Mouse (Mus musculus) hindbrain, embryonic 16.5 days (tissue): ENCODE results near the gene Gm45234. TPM values are rescaled to one million over a fixed set of nuclear protein-coding genes. Genes with fewer than 3 reads are reported as not detected.

ENCODE experiments used
- ATAC-seq: fragments of 200-750 bp; cut with Nextera tagmentation; 2 replicates; pipeline ENCODE4 v1.8.0; 2017; ENCODE audit warnings: moderate TSS enrichment, moderate library complexity
- H3K27ac ChIP-seq: fragments of 300-500 bp; sonication (generic); 2 replicates; pipeline ENCODE4 v1.5.1; 2014; ENCODE audit warnings: low read depth, mild to moderate bottlenecking, control low read depth, low read length, moderate library complexity
- H3K27me3 ChIP-seq: fragments of 300-500 bp; sonication (generic); replicated peaks from 2 replicates; pipeline ENCODE4 v1.6.1; 2014; ENCODE audit warnings: low read length; ENCODE audit not compliant: control insufficient read depth, insufficient read depth
- H3K36me3 ChIP-seq: fragments of 300-500 bp; sonication (generic); 2 replicates; pipeline ENCODE4 v1.6.1; 2014; ENCODE audit warnings: mild to moderate bottlenecking, low read length, moderate library complexity, mixed read lengths; ENCODE audit not compliant: control insufficient read depth, insufficient read depth
- H3K4me1 ChIP-seq: fragments of 300-500 bp; sonication (generic); 2 replicates; pipeline ENCODE4 v1.6.1; 2014; ENCODE audit warnings: low read depth, low read length; ENCODE audit not compliant: control insufficient read depth, insufficient read depth
- H3K4me2 ChIP-seq: fragments of 300-500 bp; sonication (generic); 2 replicates; pipeline ENCODE4 v1.6.1; 2014; ENCODE audit warnings: mild to moderate bottlenecking, low read length, control low read depth, moderate library complexity
- H3K4me3 ChIP-seq: fragments of 300-500 bp; sonication (generic); 2 replicates; pipeline ENCODE4 v1.5.1; 2014; ENCODE audit warnings: mild to moderate bottlenecking, low read length, control low read depth, moderate library complexity
- H3K9ac ChIP-seq: fragments of 300-500 bp; sonication (generic); 2 replicates; pipeline ENCODE4 v1.6.1; 2014; ENCODE audit warnings: low read depth, mild to moderate bottlenecking, control low read depth, low read length, moderate library complexity
- H3K9me3 ChIP-seq: fragments of 300-500 bp; sonication (generic); 2 replicates; pipeline ENCODE4 v1.6.1; 2014; ENCODE audit warnings: mild to moderate bottlenecking, low read length, moderate library complexity; ENCODE audit not compliant: control insufficient read depth
- WGBS: fragments of 180-500 bp; shearing (Covaris S2); extraction: QIAGEN DNeasy Blood & Tissue Kit; methylation state at CpG from one replicate; pipeline ENCODE4 v1.1.7; 2014; 5-methylcytosine and 5-hydroxymethylcytosine counted together
- polyA plus RNA-seq: library from polyadenylated mRNA; unstranded; fragments of >200 nt; fragmentation: Nextera tagmentation; extraction: Ambion mirVana; gene quantifications from 2 replicates; pipeline ENCODE4 v1.2.1, GENCODE M21; 2015

Gm45234 gene
- polyA plus RNA-seq, 1 experiment from 2014 or later, result not detected

GRCm38 (mm10) chr6:124789519-124789918 is 33.7 kb upstream of the Gm45234 start:
- H3K9me3 ChIP-seq, result no peaks in the 10 kb centered on the region
- H3K27me3 ChIP-seq, result no peaks in the 10 kb centered on the region
- ATAC-seq, result no peak
- no peak overlapping the region for H3K4me2 ChIP-seq
- no peak overlapping the region for H3K27ac ChIP-seq
- no peaks in the 10 kb centered on the region for H3K36me3 ChIP-seq
- 81% methylated on average over 4 of the region's 4 CpGs for WGBS
- no peak overlapping the region for H3K9ac ChIP-seq
- H3K4me3 ChIP-seq, result no peak overlapping the region
- H3K4me1 ChIP-seq, result no peaks in the 10 kb centered on the region; the same call in 1 of the 2 replicates

DNA sequence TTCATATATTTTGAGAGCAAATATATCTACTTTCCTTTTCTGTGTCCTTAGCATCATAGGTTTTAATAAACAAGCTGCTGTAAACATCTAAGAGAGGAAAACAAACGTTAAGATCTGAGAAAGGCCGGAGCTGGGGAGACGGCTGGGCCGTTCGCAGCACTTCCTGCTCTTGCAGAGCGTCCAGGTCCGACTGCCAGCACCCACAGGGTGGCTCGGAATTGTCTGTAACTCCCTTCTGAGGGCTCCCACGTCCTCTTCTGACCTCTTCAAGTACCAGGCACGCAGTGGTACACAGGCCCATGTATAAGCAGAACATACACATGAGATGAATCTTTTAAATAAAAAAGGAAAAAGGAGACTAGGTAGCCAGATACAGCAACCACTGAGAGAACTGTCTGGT is 31.9 kb upstream of the Gm45234 start:
- Histone ChIP-seq H3K27me3 (no peaks in the 10 kb centered on the region), H3K9me3 (no peaks in the 10 kb centered on the region), H3K9ac (no peak overlapping the region), H3K27ac (no peak overlapping the region), H3K4me2 (no peak overlapping the region), H3K36me3 (no peaks in the 10 kb centered on the region), H3K4me3 (no peak overlapping the region), H3K4me1 (no peaks in the 10 kb centered on the region; the same call in 1 of the 2 replicates)
- no peak for ATAC-seq
- WGBS, result 79% methylated on average over 10 of the region's 10 CpGs

DNA sequence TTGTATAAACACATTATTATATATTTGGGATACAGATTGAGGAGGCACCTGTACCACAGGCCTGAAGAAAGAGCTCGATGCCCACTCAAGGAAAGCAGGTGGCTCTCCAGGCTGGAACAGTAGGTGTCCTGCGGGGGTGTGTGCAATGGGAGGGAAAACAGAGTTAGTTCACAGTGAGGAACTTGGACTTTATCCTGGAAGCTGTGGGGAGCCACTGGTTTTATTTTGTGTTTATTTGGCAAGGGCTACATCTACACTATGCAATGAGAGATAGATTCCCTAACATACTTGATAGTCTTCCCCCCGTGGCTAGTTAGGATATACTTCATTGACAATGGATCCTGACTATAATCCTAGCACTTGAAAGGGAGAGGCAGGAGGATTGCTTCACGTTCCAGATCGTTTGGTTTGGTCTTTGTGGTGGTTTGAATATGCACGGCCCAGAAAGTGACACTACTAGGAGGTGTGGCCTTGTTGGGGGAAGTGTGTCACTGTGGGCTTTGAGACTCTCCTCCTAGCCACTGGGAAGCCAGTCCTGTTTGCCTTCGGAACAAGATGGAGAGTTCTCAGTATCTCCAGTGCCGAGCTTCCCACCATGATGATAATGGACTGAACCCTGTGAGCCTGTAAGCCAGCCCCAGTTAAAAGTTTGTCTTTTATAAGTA is 31.1 kb upstream of the Gm45234 start:
- Histone ChIP-seq H3K4me3 (no peak overlapping the region), H3K4me1 (no peaks in the 10 kb centered on the region; the same call in 1 of the 2 replicates), H3K9me3 (no peaks in the 10 kb centered on the region), H3K36me3 (no peaks in the 10 kb centered on the region), H3K27ac (no peak overlapping the region), H3K4me2 (no peak overlapping the region), H3K9ac (no peak overlapping the region), H3K27me3 (no peaks in the 10 kb centered on the region)
- no peak for ATAC-seq
- 46% methylated on average over 8 of the region's 8 CpGs for WGBS

GRCm38 (mm10) chr6:124782436-124782835 is 26.6 kb upstream of the Gm45234 start:
- 15% methylated on average over 6 of the region's 6 CpGs for WGBS
- Histone ChIP-seq H3K36me3 (no peaks in the 10 kb centered on the region), H3K27me3 (no peaks in the 10 kb centered on the region), H3K4me1 (peaks cover 8% of the 10 kb centered on the region), H3K27ac (no peak overlapping the region), H3K9me3 (no peaks in the 10 kb centered on the region), H3K4me2 (no peak overlapping the region), H3K4me3 (no peak overlapping the region), H3K9ac (no peak overlapping the region)
- ATAC-seq, result no peak

GRCm38 (mm10) chr6:124780917-124781316 is 25.1 kb upstream of the Gm45234 start:
- H3K27me3 ChIP-seq, result no peaks in the 10 kb centered on the region
- no peaks in the 10 kb centered on the region for H3K9me3 ChIP-seq
- H3K4me1 ChIP-seq, result peaks cover 8% of the 10 kb centered on the region
- H3K27ac ChIP-seq, result no peak overlapping the region
- H3K36me3 ChIP-seq, result no peaks in the 10 kb centered on the region
- WGBS, result 87% methylated on average over 7 of the region's 7 CpGs
- no peak overlapping the region for H3K4me2 ChIP-seq
- ATAC-seq, result no peak
- H3K9ac ChIP-seq, result no peak overlapping the region
- H3K4me3 ChIP-seq, result no peak overlapping the region

DNA sequence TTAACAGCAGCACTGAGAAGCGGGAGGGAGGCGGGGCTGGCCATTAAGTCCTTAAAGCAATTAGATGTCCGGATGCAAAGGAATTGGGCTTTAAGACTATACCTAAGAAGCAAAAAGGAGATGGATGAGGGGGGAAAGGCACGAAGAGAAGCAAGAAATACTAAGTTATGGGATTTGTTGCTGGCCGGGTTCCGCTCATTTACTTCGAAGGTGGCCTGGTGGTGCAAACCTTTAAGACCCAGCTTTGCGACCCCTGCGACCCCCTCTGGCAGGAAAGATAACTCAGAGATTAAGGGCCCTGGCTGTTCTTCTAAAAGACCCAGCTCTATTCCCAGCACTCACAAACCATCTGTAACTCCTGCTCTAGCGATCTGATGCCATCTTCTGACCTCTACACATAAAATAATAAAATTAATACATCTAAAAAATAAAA is 24.2 kb upstream of the Gm45234 start:
- Histone ChIP-seq H3K9ac (peak overlapping the region; percentile 39; the same call in 1 of the 2 replicates), H3K4me3 (peak overlapping the region; percentile 40), H3K4me2 (peak overlapping the region; percentile 62), H3K36me3 (no peaks in the 10 kb centered on the region), H3K9me3 (no peaks in the 10 kb centered on the region), H3K27me3 (no peaks in the 10 kb centered on the region), H3K4me1 (peaks cover 8% of the 10 kb centered on the region), H3K27ac (no peak overlapping the region)
- peak; percentile 60; the same call in 1 of the 2 replicates for ATAC-seq
- 4% methylated on average over 10 of the region's 10 CpGs for WGBS

- H3K36me3 ChIP-seq, result no peaks in the 10 kb centered on the region
- H3K4me3 ChIP-seq, result peak within 1 kb of the TSS; percentile 40
- H3K4me1 ChIP-seq, result peaks cover 8% of the 10 kb centered on the region
- peak; percentile 53 for ATAC-seq
- H3K9ac ChIP-seq, result peak within 1 kb of the TSS; percentile 39; the same call in 1 of the 2 replicates
- no peaks in the 10 kb centered on the region for H3K9me3 ChIP-seq
- H3K27me3 ChIP-seq, result no peaks in the 10 kb centered on the region
- peak within 1 kb of the TSS; percentile 62 for H3K4me2 ChIP-seq
- 0 out of 2 replicates have a peak within 1 kb of the TSS, but pooled peaks have one; percentile 11 for H3K27ac ChIP-seq
- 2% methylated on average over 23 of the region's 23 CpGs for WGBS
Observed at GRCm38 (mm10) chr6:124779222-124779983, 23.6 kb upstream of the Gm45234 start, which contains the start of gene Lrrc23. Gene Lrrc23 (minus strand): TSS chr6:124779727.

GRCm38 (mm10) chr6:124770511-124770910 is 14.7 kb upstream of the Gm45234 start:
- H3K27me3 ChIP-seq, result no peaks in the 10 kb centered on the region
- 86% methylated on average over 15 of the region's 15 CpGs for WGBS
- no peak overlapping the region for H3K27ac ChIP-seq
- no peak overlapping the region for H3K4me2 ChIP-seq
- peaks cover 20% of the 10 kb centered on the region for H3K4me1 ChIP-seq
- H3K4me3 ChIP-seq, result no peak overlapping the region
- 0 out of 2 replicates have a peak, but pooled peaks cover 2% of the 10 kb centered on the region for H3K36me3 ChIP-seq
- no peak overlapping the region for H3K9ac ChIP-seq
- H3K9me3 ChIP-seq, result no peaks in the 10 kb centered on the region
- ATAC-seq, result no peak

DNA sequence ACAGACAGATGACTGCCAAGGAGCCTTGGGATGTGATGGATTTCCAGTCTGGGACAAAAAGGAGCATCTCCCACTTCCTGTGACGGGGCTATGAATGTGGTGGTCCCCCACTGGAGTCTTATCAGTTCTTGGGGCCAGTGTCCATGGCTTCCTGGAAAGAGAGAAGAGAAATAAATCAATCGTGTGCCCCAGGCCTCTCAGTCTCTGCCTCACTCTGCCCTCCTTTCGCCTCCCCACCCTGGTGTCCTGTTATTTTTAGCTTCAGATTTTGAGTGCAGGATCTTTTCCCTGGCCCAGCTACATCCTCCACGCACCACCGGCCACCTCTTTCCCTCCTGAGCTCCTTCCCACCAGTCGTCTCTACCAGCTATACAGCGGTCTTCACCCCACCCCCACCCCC is 14.2 kb upstream of the Gm45234 start:
- ATAC-seq, result no peak
- 0 out of 2 replicates have a peak, but pooled peaks cover 2% of the 10 kb centered on the region for H3K36me3 ChIP-seq
- H3K4me3 ChIP-seq, result peak overlapping the region; percentile 63
- peak overlapping the region; percentile 75 for H3K27ac ChIP-seq
- 55% methylated on average over 7 of the region's 7 CpGs for WGBS
- no peaks in the 10 kb centered on the region for H3K9me3 ChIP-seq
- H3K9ac ChIP-seq, result peak overlapping the region; percentile 84
- peaks cover 20% of the 10 kb centered on the region for H3K4me1 ChIP-seq
- H3K27me3 ChIP-seq, result no peaks in the 10 kb centered on the region
- peak overlapping the region; percentile 82 for H3K4me2 ChIP-seq
